Mouse (Mus musculus) neural tube, embryonic 14.5 days (tissue): ENCODE results near the gene Gm597. TPM values are rescaled to one million over a fixed set of nuclear protein-coding genes. Genes with fewer than 3 reads are reported as not detected.

Experiments used
- ATAC-seq: fragments of 200-750 bp; cut with Nextera tagmentation; 2 replicates; pipeline ENCODE4 v1.8.0; 2017; ENCODE audit warnings: low read depth, mild to moderate bottlenecking, moderate TSS enrichment, moderate library complexity
- H3K27ac ChIP-seq: fragments of 300-500 bp; sonication (generic); 2 replicates; pipeline ENCODE4 v1.5.1; 2014; ENCODE audit warnings: low read depth, mild to moderate bottlenecking, control low read depth, low read length, moderate library complexity, mixed read lengths
- H3K27me3 ChIP-seq: fragments of 300-500 bp; sonication (generic); 2 replicates; pipeline ENCODE4 v1.6.1; 2014; ENCODE audit warnings: low read length; ENCODE audit not compliant: control insufficient read depth, insufficient read depth
- H3K36me3 ChIP-seq: fragments of 300-500 bp; sonication (generic); 2 replicates; pipeline ENCODE4 v1.6.1; 2014; ENCODE audit warnings: low read length, mixed read lengths; ENCODE audit not compliant: control insufficient read depth, insufficient read depth
- H3K4me1 ChIP-seq: fragments of 300-500 bp; sonication (generic); 2 replicates; pipeline ENCODE4 v1.6.1; 2014; ENCODE audit warnings: low read length; ENCODE audit not compliant: control insufficient read depth, insufficient read depth
- H3K4me2 ChIP-seq: fragments of 300-500 bp; sonication (generic); 2 replicates; pipeline ENCODE4 v1.6.1; 2014; ENCODE audit warnings: mild to moderate bottlenecking, low read depth, low read length, control low read depth
- H3K4me3 ChIP-seq: fragments of 300-500 bp; sonication (generic); 2 replicates; pipeline ENCODE4 v1.5.1; 2014; ENCODE audit warnings: low read depth, low read length, control low read depth, mixed read lengths
- H3K9ac ChIP-seq: fragments of 300-500 bp; sonication (generic); replicated peaks from 2 replicates; pipeline ENCODE4 v1.6.1; 2014; ENCODE audit warnings: low read depth, mild to moderate bottlenecking, control low read depth, low read length, mixed read lengths
- H3K9me3 ChIP-seq: fragments of 300-500 bp; sonication (generic); 2 replicates; pipeline ENCODE4 v1.6.1; 2016; ENCODE audit warnings: low read length; ENCODE audit not compliant: control insufficient read depth
- WGBS: fragments of 180-500 bp; shearing (Covaris S2); extraction: QIAGEN DNeasy Blood & Tissue Kit; methylation state at CpG from one replicate; pipeline ENCODE4 v1.1.7; 2014; 5-methylcytosine and 5-hydroxymethylcytosine counted together
- polyA plus RNA-seq: library from polyadenylated mRNA; unstranded; fragments of >200 nt; fragmentation: Nextera tagmentation; extraction: Ambion mirVana; gene quantifications from 2 replicates; pipeline ENCODE4 v1.2.1, GENCODE M21; 2014

Gm597 gene
- polyA plus RNA-seq = not detected in 2 replicates

GRCm38 (mm10) chr1:28780152-28780551 lies at the start of gene Gm597:
TSS of gene Gm597 (minus strand) at chr1:28780252.
- Histone ChIP-seq H3K4me2 (no peak within 1 kb of the TSS), H3K9ac (no peak within 1 kb of the TSS), H3K4me1 (no peaks in the 10 kb centered on the region), H3K27me3 (no peaks in the 10 kb centered on the region), H3K9me3 (no peaks in the 10 kb centered on the region), H3K27ac (no peak within 1 kb of the TSS), H3K36me3 (no peaks in the 10 kb centered on the region), H3K4me3 (no peak within 1 kb of the TSS)
- no peak for ATAC-seq

- Histone ChIP-seq H3K4me2 (no peak overlapping the region), H3K27ac (no peak overlapping the region), H3K4me1 (no peaks in the 10 kb centered on the region), H3K27me3 (no peaks in the 10 kb centered on the region), H3K9ac (no peak overlapping the region), H3K4me3 (no peak overlapping the region), H3K9me3 (no peaks in the 10 kb centered on the region), H3K36me3 (no peaks in the 10 kb centered on the region)
- ATAC-seq = no peak
- 98% methylated on average over 1 of the region's 1 CpGs for WGBS
Measured at GRCm38 (mm10) chr1:28807689-28808088, 27.6 kb upstream of the Gm597 start.

- Histone ChIP-seq H3K27ac (no peak overlapping the region), H3K4me2 (no peak overlapping the region), H3K27me3 (no peaks in the 10 kb centered on the region), H3K9me3 (no peaks in the 10 kb centered on the region), H3K36me3 (no peaks in the 10 kb centered on the region), H3K4me3 (no peak overlapping the region), H3K4me1 (no peaks in the 10 kb centered on the region), H3K9ac (no peak overlapping the region)
- ATAC-seq = no peak
Measured at GRCm38 (mm10) chr1:28806618-28807017, 26.6 kb upstream of the Gm597 start.

GRCm38 (mm10) chr1:28800881-28801280 lies 20.8 kb upstream of the Gm597 start:
- no peaks in the 10 kb centered on the region for H3K36me3 ChIP-seq
- 82% methylated on average over 14 of the region's 14 CpGs for WGBS

More at GRCm38 (mm10) chr1:28800881-28801280, 20.8 kb upstream of the Gm597 start:
- H3K9ac ChIP-seq = no peak overlapping the region
- H3K27ac ChIP-seq = no peak overlapping the region
- no peak overlapping the region for H3K4me3 ChIP-seq
- H3K9me3 ChIP-seq = no peaks in the 10 kb centered on the region
- no peaks in the 10 kb centered on the region for H3K4me1 ChIP-seq
- no peak for ATAC-seq
- H3K27me3 ChIP-seq = no peaks in the 10 kb centered on the region
- no peak overlapping the region for H3K4me2 ChIP-seq
